Mouse (Mus musculus) liver, adult 2 months (tissue): ENCODE results near the gene Tepsin.

Source experiments
- CTCF ChIP-seq: fragments of 200-500 bp; IDR thresholded peaks from 2 replicates; pipeline ENCODE4 v1.5.1; 2011; ENCODE audit warnings: low read depth, low read length, control low read depth
- POLR2A ChIP-seq: fragments of 200-500 bp; IDR thresholded peaks from 2 replicates; pipeline ENCODE4 v1.6.1; 2011; ENCODE audit warnings: low read length, control low read depth; ENCODE audit not compliant: insufficient read depth; ENCODE audit errors: extremely low read depth

DNA sequence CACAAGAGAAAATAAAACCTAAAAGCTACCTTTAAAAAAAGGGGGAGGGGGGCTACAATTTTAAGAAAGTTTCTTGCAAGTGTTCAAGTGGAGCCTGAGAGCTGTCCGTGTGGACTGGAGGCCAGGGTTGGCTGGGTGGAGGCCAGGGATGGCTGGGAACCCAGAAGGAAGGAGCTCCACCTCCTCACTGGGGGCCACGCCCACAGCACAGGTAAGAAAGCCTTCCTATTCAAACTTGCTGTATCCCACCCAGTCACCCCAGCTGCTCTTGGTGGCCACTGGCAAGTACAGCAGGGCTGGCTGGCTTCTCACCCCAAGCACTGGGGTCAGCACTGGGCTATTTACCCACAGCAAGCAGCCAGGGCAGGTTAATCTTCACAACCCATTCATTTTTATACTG, 8.5 kb upstream of the Tepsin start:
- TF ChIP-seq CTCF, result no peak
- TF ChIP-seq POLR2A, result no peak
